ENCODE assay signal across 9 mouse cellular contexts in the genomic region with DNA sequence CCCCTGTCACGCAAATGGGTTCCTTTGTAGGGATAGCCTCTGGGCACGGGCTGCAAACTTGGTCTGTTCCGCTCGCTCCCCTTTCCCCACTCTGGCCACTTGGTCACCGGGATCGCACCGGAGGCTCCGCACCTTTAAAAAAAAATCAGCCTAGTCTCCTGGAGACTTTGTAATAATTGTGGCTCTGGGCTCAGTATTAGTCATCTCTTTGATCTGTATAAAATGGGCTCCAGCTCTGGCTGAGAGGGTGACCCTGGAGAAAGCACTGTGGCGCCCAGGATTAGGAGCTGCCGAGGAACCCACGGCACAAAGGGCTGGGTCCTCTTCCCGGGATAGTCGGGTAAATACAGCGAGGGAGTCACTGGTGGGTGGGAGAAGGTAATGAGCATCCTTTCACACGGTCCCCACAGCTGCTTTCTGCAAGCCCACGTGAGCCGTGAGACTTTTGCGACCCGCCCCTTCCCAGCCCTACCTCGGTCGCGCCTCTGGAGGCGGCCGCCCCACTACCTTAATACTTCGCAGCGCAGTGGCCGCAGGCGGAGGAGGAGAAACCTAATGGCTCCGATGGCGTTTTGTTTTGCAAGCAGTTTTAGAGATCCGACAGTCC. TPM values are rescaled to one million over a fixed set of nuclear protein-coding genes. Genes with fewer than 3 reads are reported as not detected.
DNase-seq lines count a peak whose midpoint lies in the region; ATAC-seq lines count a peak whose summit lies in the region.
"Had no signal": no experiment of that assay in that cellular context is flagged by ENCODE, and none has a peak within 500 bp of the region (broad histone marks: within the 10 kb centered on the region; RNA-seq: fewer than 3 reads in every experiment).

No protein-coding gene starts in this region.

- H3K9me3 ChIP-seq in limb, embryonic 12.5 days, result no peaks in the 10 kb centered on the region
- H3K9me3 ChIP-seq in midbrain, embryonic 10.5 days (replicated peaks), result no peaks in the 10 kb centered on the region

- peak; percentile 39; the same call in 1 of the 2 replicates for ATAC-seq in limb, embryonic 12.5 days (ENCODE audit: insufficient number of reproducible peaks, insufficient read depth, low FRiP score, low TSS enrichment, low read depth)

- DNase-seq in heart, adult 11 months, result peak; percentile 94
- no peak for DNase-seq in heart, adult 8-10 months (ENCODE audit: low spot score)
- peak; percentile 51 for DNase-seq in embryo, embryonic 9.5 days (ENCODE audit: extremely low spot score)
- DNase-seq in heart, postnatal 4 days, result peak; percentile 68
- peak; percentile 57 for DNase-seq in midbrain, embryonic 10.5 days (ENCODE audit: low spot score)
- peak; percentile 57 for DNase-seq in yolk sac, embryonic 10.5 days (ENCODE audit: low spot score)
- DNase-seq in right cerebral cortex, adult 2 months (ENCODE audit: low spot score in 2 of 2), result no peak

- under 1% methylated on average over 31 of the region's 31 CpGs for WGBS in limb, embryonic 12.5 days
- WGBS in midbrain, embryonic 10.5 days, result under 1% methylated on average over 31 of the region's 31 CpGs

- no peak overlapping the region for H3K9ac ChIP-seq in limb, embryonic 12.5 days (replicated peaks)

- peak overlapping the region; percentile 50 for H3K4me3 ChIP-seq in limb, embryonic 12.5 days (replicated peaks)
- peak overlapping the region; percentile 56 for H3K4me3 ChIP-seq in midbrain, embryonic 10.5 days

- H3K27ac ChIP-seq in limb, embryonic 12.5 days, result no peak overlapping the region
- no peak overlapping the region for H3K27ac ChIP-seq in midbrain, embryonic 10.5 days (replicated peaks)

- H3K4me1 ChIP-seq in limb, embryonic 12.5 days (replicated peaks), result peaks cover 19% of the 10 kb centered on the region
- H3K4me1 ChIP-seq in midbrain, embryonic 10.5 days, result peaks cover 39% of the 10 kb centered on the region

- H3K36me3 ChIP-seq in limb, embryonic 12.5 days, result no peaks in the 10 kb centered on the region
- no peaks in the 10 kb centered on the region for H3K36me3 ChIP-seq in midbrain, embryonic 10.5 days

- H3K27me3 ChIP-seq in limb, embryonic 12.5 days, result peaks cover 65% of the 10 kb centered on the region
- H3K27me3 ChIP-seq in midbrain, embryonic 10.5 days (ENCODE audit: low read depth, poor library complexity, severe bottlenecking), result peaks cover 99% of the 10 kb centered on the region
- H3K27me3 ChIP-seq: CH12.LX had no signal

- H3K4me2 ChIP-seq in limb, embryonic 12.5 days, result peak overlapping the region; percentile 88

RNA-seq across cellular contexts. Expression of gene Dsp, which starts 1.4 kb away (rescaled TPM):
- total RNA-seq in heart, adult 8-10 months (2022), result 100 to 1,000 TPM; 553 to 683 (median 643) TPM
- 100 to 1,000 TPM; 361 to 388 TPM for total RNA-seq in heart, postnatal 4 days (2021)
- 4.8 and 5.3 TPM in 2 replicates for polyA plus RNA-seq in limb, embryonic 12.5 days (2016; fragmentation: Nextera tagmentation; extraction: Ambion mirVana)
- 0.45 and 0.73 TPM in 2 replicates for polyA plus RNA-seq in midbrain, embryonic 10.5 days (2016; fragmentation: Nextera tagmentation; extraction: Ambion mirVana)

RNA-seq across cellular contexts. Expression of gene Snrnp48, which starts 52.2 kb away (rescaled TPM):
- total RNA-seq in heart, adult 8-10 months (2022), result 10 to 100 TPM in 2 of 4 experiments, 1 to 10 TPM in 2; 6.5 to 15.6 (median 10.9) TPM
- total RNA-seq in heart, postnatal 4 days (2021), result 10 to 100 TPM; 12.5 to 14.1 TPM
- polyA plus RNA-seq in limb, embryonic 12.5 days (2016; fragmentation: Nextera tagmentation; extraction: Ambion mirVana), result 38.3 and 43.8 TPM in 2 replicates
- 34.2 and 34.8 TPM in 2 replicates for polyA plus RNA-seq in midbrain, embryonic 10.5 days (2016; fragmentation: Nextera tagmentation; extraction: Ambion mirVana)

Comparison
In these comparisons a context has a peak if more than half of its experiments do, and no peak if none do; other contexts are left out.
1. DNase-seq: peak in heart, adult 11 months (single experiment), embryo, embryonic 9.5 days (single experiment), heart, postnatal 4 days (single experiment), midbrain, embryonic 10.5 days (single experiment) and yolk sac, embryonic 10.5 days (single experiment); none in heart, adult 8-10 months (single experiment) and right cerebral cortex, adult 2 months (0 of 2).